Mouse (Mus musculus): ENCODE data around the gene Rtl9. TPM values are rescaled to one million over a fixed set of nuclear protein-coding genes. Genes with fewer than 3 reads are reported as not detected.

Gene Rtl9
- polyA plus RNA-seq, 2 experiments from 2014 or later = not detected

Other genes with a start within 250 kb of the Rtl9 start
- gene Ammecr1, start 132.9 kb upstream of the Rtl9 start, polyA plus RNA-seq (2017; shearing (Covaris generic)) = 1 to 10 TPM; 6.2 to 9.9 TPM

All from activated CD4-positive, CD25-positive, alpha-beta regulatory T cell, adult 4 months (primary cell).